Mouse (Mus musculus) MEL (cell line): Measurements from ENCODE around the gene Psmd9.

Experiments
- CHD1 ChIP-seq: IDR thresholded peaks from 2 replicates; pipeline ENCODE4 v1.6.1; 2012; ENCODE audit warnings: low read depth, mild to moderate bottlenecking, inconsistent platforms, low read length, improper control_type of control experiment
- CHD2 ChIP-seq: IDR thresholded peaks from 2 replicates; pipeline ENCODE4 v1.6.1; 2011; ENCODE audit warnings: low read length, improper control_type of control experiment
- CTCF ChIP-seq, 3 experiments: IDR thresholded peaks in 2 of 3; conservative IDR thresholded peaks in 1 of 3; 2 replicates each; pipeline ENCODE4 v1.5.1; 2011 to 2012; ENCODE audit warnings: low read length in 3 of 3, low read depth in 2 of 3, mild to moderate bottlenecking in 2 of 3, improper control_type of control experiment in 1 of 3, inconsistent platforms in 1 of 3, mixed read lengths in 1 of 3, moderate library complexity in 1 of 3; ENCODE audit not compliant: control insufficient read depth in 1 of 3, insufficient read depth in 1 of 3, poor library complexity in 1 of 3, severe bottlenecking in 1 of 3
- EP300 ChIP-seq, 2 experiments: IDR thresholded peaks; 2 replicates each; pipeline ENCODE4 v1.6.1; 2011; ENCODE audit warnings: improper control_type of control experiment in 2 of 2, low read length in 2 of 2, low read depth in 1 of 2, mild to moderate bottlenecking in 1 of 2
- GATA1 ChIP-seq: IDR thresholded peaks from 2 replicates; pipeline ENCODE4 v1.6.1; 2011; ENCODE audit warnings: low read depth, low read length, improper control_type of control experiment
- MAX ChIP-seq: IDR thresholded peaks from 2 replicates; pipeline ENCODE4 v1.6.1; 2011; ENCODE audit warnings: low read length, improper control_type of control experiment
- POLR2A ChIP-seq, 2 experiments: IDR thresholded peaks; 2 replicates each; pipeline ENCODE4 v1.6.1; 2011 to 2012; ENCODE audit warnings: low read length in 2 of 2, mild to moderate bottlenecking in 2 of 2, control low read depth in 1 of 2, improper control_type of control experiment in 1 of 2, low read depth in 1 of 2, moderate library complexity in 1 of 2; ENCODE audit not compliant: control insufficient read depth in 1 of 2, insufficient read depth in 1 of 2, poor library complexity in 1 of 2
- POLR2AphosphoS5 ChIP-seq: IDR thresholded peaks from 2 replicates; pipeline ENCODE4 v1.6.1; 2012; ENCODE audit warnings: low read depth, borderline replicate concordance, mild to moderate bottlenecking, inconsistent platforms, low read length, moderate library complexity, mixed read lengths
- TAL1 ChIP-seq: IDR thresholded peaks from 2 replicates; pipeline ENCODE4 v1.6.1; 2012; ENCODE audit warnings: mild to moderate bottlenecking, inconsistent platforms, low read length, moderate library complexity, mixed read lengths
- UBTF ChIP-seq: IDR thresholded peaks from 2 replicates; pipeline ENCODE4 v1.6.1; 2012; ENCODE audit warnings: low read depth, mild to moderate bottlenecking, inconsistent platforms, low read length, improper control_type of control experiment, moderate library complexity, borderline replicate concordance; ENCODE audit not compliant: insufficient read depth
- ZKSCAN1 ChIP-seq: IDR thresholded peaks from 2 replicates; pipeline ENCODE4 v1.6.1; 2012; ENCODE audit warnings: low read depth, mild to moderate bottlenecking, inconsistent platforms, low read length, improper control_type of control experiment, moderate library complexity

DNA sequence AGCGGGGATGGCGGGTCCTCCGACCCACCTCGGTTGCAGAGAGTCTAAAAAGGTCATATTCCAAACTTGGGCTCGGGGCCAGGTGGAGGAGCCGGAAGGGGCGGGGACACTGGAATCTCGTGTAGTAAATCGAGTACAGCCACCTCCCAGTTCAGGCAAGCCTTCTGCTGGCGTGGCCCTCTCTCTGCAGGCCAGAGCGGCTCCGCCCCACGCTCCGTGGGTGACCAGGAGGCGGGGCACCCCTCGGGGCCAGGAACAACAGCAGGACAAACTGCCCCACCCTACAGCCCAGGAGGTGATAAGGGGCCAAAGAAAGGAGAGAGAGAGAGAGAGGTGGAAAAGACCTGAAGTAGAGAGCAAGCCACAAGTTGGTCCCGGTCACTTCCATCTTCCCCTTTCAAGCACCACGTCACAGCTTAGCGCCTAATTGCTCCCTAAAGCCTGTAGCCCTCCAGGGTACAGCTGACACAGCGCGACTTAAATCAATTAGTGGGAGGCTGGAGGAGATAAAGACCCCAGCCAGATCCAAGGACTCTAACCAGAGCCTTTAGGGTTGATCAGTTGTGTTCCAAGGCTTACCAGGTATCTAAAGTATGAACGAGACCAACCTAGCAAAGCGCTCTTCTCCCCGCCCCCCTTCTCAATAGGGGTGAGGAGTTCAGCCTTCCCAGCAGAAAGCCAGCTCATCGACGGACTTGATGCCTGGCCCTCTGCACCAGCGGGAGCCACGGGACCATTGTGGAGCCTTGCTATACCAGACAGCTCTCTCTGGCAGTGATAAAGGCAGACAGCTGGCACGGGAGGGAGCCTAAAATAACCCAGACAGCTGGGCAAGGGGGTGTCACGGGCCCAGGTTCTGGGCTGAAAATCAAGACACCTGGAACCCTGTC is 33.5 kb upstream of the Psmd9 start:
- TF ChIP-seq POLR2AphosphoS5 = no peak
- TF ChIP-seq CTCF (IDR thresholded peaks at IDR 0.05 in 2 of 3, conservative IDR thresholded peaks at IDR 0.05 in 1 of 3; ENCODE audit: control insufficient read depth in 1 of 3, insufficient read depth in 1 of 3, low read depth in 2 of 3, low read length in 3 of 3, poor library complexity in 1 of 3, severe bottlenecking in 1 of 3) = no peak
- peak; percentile 4 to 53; a peak in 1 of 4 replicates for TF ChIP-seq EP300 (IDR thresholded peaks at IDR 0.05; ENCODE audit: low read depth in 1 of 2, low read length in 2 of 2)
- no peak for TF ChIP-seq MAX
- peak; percentile 25 to 72; a peak in 3 of 4 replicates for TF ChIP-seq POLR2A (IDR thresholded peaks at IDR 0.05; ENCODE audit: control insufficient read depth in 1 of 2, insufficient read depth in 1 of 2, low read depth in 1 of 2, low read length in 2 of 2, poor library complexity in 1 of 2)
- TF ChIP-seq GATA1 = peak; percentile 55; the same call in 1 of the 2 replicates
- no peak for TF ChIP-seq ZKSCAN1
- TF ChIP-seq CHD1 = peak; percentile 48; the same call in 1 of the 2 replicates
- TF ChIP-seq CHD2 = no peak
- no peak for TF ChIP-seq TAL1
- TF ChIP-seq UBTF = no peak
